Mouse (Mus musculus): Measurements from ENCODE around the gene Teddm2. TPM values are rescaled to one million over a fixed set of nuclear protein-coding genes. Genes with fewer than 3 reads are reported as not detected.

Gene Teddm2
- under 1 TPM; 0.28 to 0.30 TPM for polyA plus RNA-seq (2017; shearing (Covaris generic))

DNA sequence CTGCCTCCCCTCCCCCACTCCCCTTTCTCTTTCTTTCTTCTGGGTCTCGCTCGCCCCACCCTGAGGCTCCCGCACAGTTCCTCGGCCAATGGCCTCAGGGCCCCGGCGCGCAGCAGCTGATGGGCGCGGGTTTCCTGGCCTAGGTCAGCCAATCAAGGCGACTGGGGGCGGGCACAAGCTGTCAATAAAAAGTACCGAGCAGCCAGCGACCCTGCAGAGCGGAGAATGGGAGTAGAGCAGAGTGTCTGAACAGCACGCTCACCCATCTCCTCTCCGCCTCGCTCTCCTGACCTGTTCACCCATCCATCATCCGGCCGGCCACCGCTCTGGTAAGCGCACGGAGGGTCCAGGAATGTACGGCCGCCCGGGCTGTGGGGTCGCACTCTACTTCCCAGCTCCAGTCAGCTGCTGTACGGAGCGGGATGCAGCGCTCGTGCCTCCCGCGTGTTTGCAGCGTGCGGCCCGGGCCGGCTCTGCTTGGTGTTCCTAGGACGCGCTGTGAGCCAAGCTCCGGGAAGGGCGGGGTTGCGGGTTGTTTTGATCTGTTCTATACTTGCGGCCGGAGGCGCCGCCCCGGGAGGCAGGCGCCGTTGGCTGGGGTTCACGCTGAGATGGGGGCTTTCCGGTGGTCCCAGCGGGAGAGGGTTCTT, at the start of gene Teddm2, which contains the start of gene Glul:
Gene Teddm2 (minus strand): TSS at position 498 of the 650 bp plus-strand sequence.
Gene Glul (plus strand): TSS at position 214 of the 650 bp plus-strand sequence.

DNA sequence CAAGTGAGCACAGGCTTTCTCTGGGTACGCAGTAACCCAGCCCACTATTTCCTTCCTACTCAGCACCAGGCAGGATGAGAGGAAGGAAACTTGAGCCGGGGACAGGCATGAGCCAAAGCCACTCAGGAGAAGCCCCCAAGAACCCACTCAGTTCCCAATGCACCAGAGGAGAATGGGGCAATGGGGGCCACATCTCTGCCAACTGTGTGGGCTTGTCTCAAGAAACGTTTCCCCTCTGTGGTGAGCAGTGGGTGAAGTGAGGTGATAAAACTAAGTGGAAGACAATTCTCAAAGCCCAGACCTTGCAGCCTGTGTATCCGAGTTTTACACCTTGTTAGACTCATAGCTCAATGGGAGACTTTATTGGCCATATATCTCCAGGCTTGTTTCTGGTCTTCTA, 8.6 kb downstream of the Teddm2 start, which contains the start of gene Teddm1a:
Gene Teddm1a (plus strand): TSS at position 301 of the 400 bp plus-strand sequence.

DNA sequence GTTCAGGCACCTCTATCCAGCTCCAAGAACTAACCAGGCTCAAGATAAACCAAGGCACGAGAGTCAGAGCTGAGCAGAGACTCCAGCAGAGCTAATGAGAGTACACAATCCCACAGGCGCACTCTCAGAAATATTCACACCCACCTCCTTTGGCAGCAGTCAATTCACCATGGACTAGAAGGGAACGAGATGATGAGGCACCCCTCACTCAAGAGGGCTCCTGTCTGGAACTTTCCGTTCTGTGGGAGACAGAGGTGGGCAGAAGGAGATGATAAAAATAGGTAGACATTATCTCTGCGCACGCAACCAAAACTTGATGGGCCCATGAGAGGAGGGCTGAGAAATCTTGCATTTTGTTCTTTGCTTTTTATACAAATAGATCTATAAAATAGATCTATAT, 26.0 kb downstream of the Teddm2 start, which contains the start of gene Teddm1b:
Gene Teddm1b (plus strand): TSS at position 301 of the 400 bp plus-strand sequence.

DNA sequence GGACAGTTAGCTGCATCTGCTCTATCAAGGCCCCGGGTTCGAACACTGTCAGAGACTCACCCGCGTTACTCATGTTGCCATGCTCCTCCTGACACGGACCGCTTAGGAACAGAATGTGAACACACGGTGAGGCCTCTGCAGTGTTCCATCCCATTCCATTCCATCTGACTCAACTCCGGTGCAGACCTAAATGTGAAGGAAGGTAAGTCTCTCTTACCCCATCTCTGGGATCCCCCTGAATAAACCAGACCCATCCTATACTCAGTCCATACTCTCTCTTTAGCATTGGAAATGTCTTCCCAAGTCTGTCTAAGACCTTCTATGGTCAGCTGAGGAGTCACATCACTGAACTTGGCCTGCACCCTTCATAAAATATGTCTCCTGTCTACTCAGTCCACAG, 56.0 kb downstream of the Teddm2 start, which contains the start of gene Rgsl1:
Gene Rgsl1 (minus strand): TSS at position 101 of the 400 bp plus-strand sequence.

Other genes starting within 250 kb of the Teddm2 start
- not detected for gene Rgs8, start 247.2 kb downstream of the Teddm2 start, polyA plus RNA-seq (2017; shearing (Covaris generic))
- gene Rgs16, start 159.9 kb downstream of the Teddm2 start, polyA plus RNA-seq (2017; shearing (Covaris generic)), result 10 to 100 TPM; 17.5 to 31.6 TPM
- gene Rnasel, start 150.8 kb downstream of the Teddm2 start, polyA plus RNA-seq (2017; shearing (Covaris generic)), result 10 to 100 TPM; 24.7 to 25.9 TPM
- not detected for gene Rgsl1, start 56.1 kb downstream of the Teddm2 start, polyA plus RNA-seq (2017; shearing (Covaris generic))
- under 1 TPM; 0.12 to 0.15 TPM for gene Teddm1b, start 25.9 kb downstream of the Teddm2 start, polyA plus RNA-seq (2017; shearing (Covaris generic))
- under 1 TPM in 1 of 2 experiments, not detected in 1; 0.59 TPM for gene Teddm1a, start 8.5 kb downstream of the Teddm2 start, polyA plus RNA-seq (2017; shearing (Covaris generic))
- 10 to 100 TPM; 28.4 to 29.7 TPM for gene Glul, start 284 bp downstream of the Teddm2 start, polyA plus RNA-seq (2017; shearing (Covaris generic))

Data from activated CD4-positive, CD25-positive, alpha-beta regulatory T cell (primary cell).